21 mouse cellular contexts compared by ENCODE assay signal in the genomic region with DNA sequence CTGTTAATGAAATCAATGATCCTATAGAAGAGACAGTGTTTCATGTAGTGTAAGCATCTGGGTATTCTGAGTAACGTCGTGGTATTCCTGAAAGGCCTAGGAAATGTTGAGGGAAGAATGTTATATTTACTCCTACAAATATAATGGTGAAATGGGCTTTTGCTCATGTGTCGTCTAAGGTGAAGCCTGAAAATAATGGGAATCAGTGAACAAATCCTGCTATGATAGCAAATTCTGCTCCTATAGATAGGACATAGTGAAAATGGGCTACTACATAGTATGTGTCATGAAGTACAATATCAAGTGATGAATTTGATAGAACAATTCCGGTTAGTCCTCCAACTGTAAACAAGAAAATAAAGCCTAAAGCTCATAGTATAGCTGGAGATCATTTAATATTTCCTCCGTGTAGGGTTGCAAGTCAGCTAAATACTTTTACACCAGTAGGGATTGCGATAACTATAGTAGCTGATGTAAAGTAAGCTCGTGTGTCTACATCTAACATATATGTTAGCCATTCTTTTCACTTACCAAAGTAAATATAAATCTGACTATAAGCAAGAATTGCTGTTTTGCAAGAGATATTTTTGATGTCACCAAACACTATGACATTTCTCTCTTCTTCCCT.
A peak's percentile ranks its signal among the peaks of the same experiment; 100 is the strongest.
DNase-seq lines count a peak whose midpoint lies in the region; ATAC-seq and TF ChIP-seq lines count a peak whose summit lies in the region.
"Had no signal": no experiment of that assay in that cellular context is flagged by ENCODE, and none has a peak within 500 bp of the region (broad histone marks: within the 10 kb centered on the region; RNA-seq: fewer than 3 reads in every experiment).

No protein-coding gene starts in this region.

- no peak overlapping the region for H3K27ac ChIP-seq in intestine, postnatal 0 days (ENCODE audit: low read depth, low read length)
- no peak overlapping the region for H3K27ac ChIP-seq in intestine, embryonic 15.5 days
- H3K27ac ChIP-seq in stomach, postnatal 0 days (replicated peaks), result no peak overlapping the region
- H3K27ac ChIP-seq: embryonic facial prominence, embryonic 10.5 days; hindbrain, embryonic 15.5 days; neural tube, embryonic 13.5 days had no signal

- DNase-seq in Patski (ENCODE audit: low read depth, low spot score), result no peak
- no peak for DNase-seq in stomach, postnatal 0 days (ENCODE audit: low spot score)
- DNase-seq in gastrocnemius, adult 8-10 months (ENCODE audit: low spot score in 2 of 2), result no peak
- DNase-seq in embryo, embryonic 9.5 days (ENCODE audit: extremely low spot score), result no peak
- DNase-seq: adrenal gland, adult 2 months; cerebellum, adult 11 months; cerebellum, postnatal 25 days; forebrain, postnatal 0 days; gastrocnemius, postnatal 10 days; kidney, adult 2 months; kidney, postnatal 36 days; thymus, postnatal 36 days had no signal

- in situ Hi-C loops in Patski (cut with MboI; ENCODE audit: low pct_unique_long_range_greater_than_20kb), result no loop called here

- WGBS in intestine, postnatal 0 days, result 96% methylated on average over 7 of the region's 7 CpGs
- 96% methylated on average over 7 of the region's 7 CpGs for WGBS in intestine, embryonic 15.5 days
- 90% methylated on average over 7 of the region's 7 CpGs for WGBS in stomach, postnatal 0 days

- peak; percentile 68; the same call in 1 of the 2 replicates for ATAC-seq in intestine, postnatal 0 days
- ATAC-seq in intestine, embryonic 15.5 days, result no peak
- ATAC-seq in Patski, result peak; percentile 100
- ATAC-seq in inflammation-experienced regulatory T-cells, adult 6 months, result peak; percentile 100
- ATAC-seq in stomach, postnatal 0 days (ENCODE audit: low FRiP score, low TSS enrichment), result peak; percentile 64; the same call in 1 of the 2 replicates
- ATAC-seq: forebrain, postnatal 0 days; lung, postnatal 0 days had no signal

- POLR2A ChIA-PET in Patski (lab: Charles Lee), result no interaction called here

- TF ChIP-seq EP300 in stomach, postnatal 0 days (optimal IDR thresholded peaks at IDR 0.05), result no peak

- H3K9me3 ChIP-seq in intestine, postnatal 0 days (ENCODE audit: control insufficient read depth), result no peaks in the 10 kb centered on the region
- H3K9me3 ChIP-seq in intestine, embryonic 15.5 days, result no peaks in the 10 kb centered on the region
- H3K9me3 ChIP-seq in stomach, postnatal 0 days (ENCODE audit: control insufficient read depth, low read length), result no peaks in the 10 kb centered on the region
- H3K9me3 ChIP-seq: embryonic facial prominence, embryonic 10.5 days; hindbrain, embryonic 15.5 days; megakaryocyte, embryonic 14.5 days; neural tube, embryonic 13.5 days had no signal

- no peak for TF ChIP-seq CTCF in intestine, postnatal 0 days (IDR thresholded peaks at IDR 0.05; ENCODE audit: low read depth)
- no peak for TF ChIP-seq CTCF in Patski (IDR thresholded peaks at IDR 0.05)
- no peak for TF ChIP-seq CTCF in stomach, postnatal 0 days (IDR thresholded peaks at IDR 0.05; ENCODE audit: low read depth)

- H3K4me2 ChIP-seq in intestine, postnatal 0 days (replicated peaks; ENCODE audit: low read depth), result no peak overlapping the region
- no peak overlapping the region for H3K4me2 ChIP-seq in intestine, embryonic 15.5 days (replicated peaks)
- no peak overlapping the region for H3K4me2 ChIP-seq in stomach, postnatal 0 days (replicated peaks; ENCODE audit: low read depth)
- H3K4me2 ChIP-seq: hindbrain, embryonic 15.5 days; neural tube, embryonic 13.5 days had no signal

- H3K36me3 ChIP-seq in intestine, postnatal 0 days (ENCODE audit: control insufficient read depth, insufficient read depth), result no peaks in the 10 kb centered on the region; the same call in 1 of the 2 replicates
- H3K36me3 ChIP-seq in intestine, embryonic 15.5 days, result 0 out of 2 replicates have a peak, but pooled peaks cover 3% of the 10 kb centered on the region
- H3K36me3 ChIP-seq in stomach, postnatal 0 days (ENCODE audit: control insufficient read depth, insufficient read depth, low read length), result no peaks in the 10 kb centered on the region

- CTCF ChIA-PET in Patski (lab: Charles Lee), result no interaction called here

- no peak overlapping the region for H3K9ac ChIP-seq in intestine, postnatal 0 days (ENCODE audit: low read depth, low read length)
- no peak overlapping the region for H3K9ac ChIP-seq in intestine, embryonic 15.5 days
- H3K9ac ChIP-seq in stomach, postnatal 0 days (ENCODE audit: low read length), result no peak overlapping the region
- H3K9ac ChIP-seq: forebrain, postnatal 0 days; hindbrain, embryonic 15.5 days; neural tube, embryonic 13.5 days had no signal

- H3K4me3 ChIP-seq in intestine, postnatal 0 days (ENCODE audit: low read depth, low read length), result no peak overlapping the region
- no peak overlapping the region for H3K4me3 ChIP-seq in intestine, embryonic 15.5 days (replicated peaks)
- H3K4me3 ChIP-seq in stomach, postnatal 0 days (ENCODE audit: low read depth, low read length), result no peak overlapping the region
- H3K4me3 ChIP-seq: embryonic facial prominence, embryonic 10.5 days; erythroblast, embryonic 14.5 days; hindbrain, embryonic 15.5 days; megakaryocyte, embryonic 14.5 days; neural tube, embryonic 13.5 days had no signal

- no peaks in the 10 kb centered on the region for H3K4me1 ChIP-seq in intestine, postnatal 0 days (replicated peaks; ENCODE audit: control insufficient read depth, insufficient read depth, low read length)
- H3K4me1 ChIP-seq in intestine, embryonic 15.5 days (replicated peaks), result no peaks in the 10 kb centered on the region
- H3K4me1 ChIP-seq in stomach, postnatal 0 days (replicated peaks; ENCODE audit: control insufficient read depth, insufficient read depth), result no peaks in the 10 kb centered on the region
- H3K4me1 ChIP-seq: embryonic facial prominence, embryonic 10.5 days; hindbrain, embryonic 15.5 days; neural tube, embryonic 13.5 days had no signal

- H3K27me3 ChIP-seq in intestine, postnatal 0 days (replicated peaks; ENCODE audit: control insufficient read depth, insufficient read depth, low read length), result no peaks in the 10 kb centered on the region
- no peaks in the 10 kb centered on the region for H3K27me3 ChIP-seq in intestine, embryonic 15.5 days (replicated peaks)
- H3K27me3 ChIP-seq in Patski, result no peaks in the 10 kb centered on the region
- H3K27me3 ChIP-seq in stomach, postnatal 0 days (ENCODE audit: control insufficient read depth, insufficient read depth, low read length), result no peaks in the 10 kb centered on the region
- H3K27me3 ChIP-seq: hindbrain, embryonic 15.5 days; megakaryocyte, embryonic 14.5 days; neural tube, embryonic 13.5 days had no signal
